Mouse (Mus musculus) CD8-positive naive resting alpha-beta T cell, adult 2 months (primary cell): ENCODE measurements at regions not wholly inside any gene's neighbourhood (a gene's known extent, or its start where the extent isn't known, plus 50 kb on each side); places are given as distances from the start of the nearest gene placed in this dataset.
A peak's percentile ranks its signal among the peaks of the same experiment; 100 is the strongest.

Experiments used
- DNase-seq, 2 experiments: peaks; one replicate each; pipeline ENCODE4 v3.0.0; 2022; ENCODE audit warnings: low read depth in 2 of 2, low spot score in 2 of 2

- peak in 1 of 2 experiments; percentile 8 for DNase-seq
Observed at GRCm38 (mm10) chrX:99593872-99594487, 122.9 kb upstream of the Pja1 start.

GRCm38 (mm10) chrX:99592980-99593379 is 121.9 kb upstream of the Pja1 start:
- peak; percentile 1 to 9 for DNase-seq

DNA sequence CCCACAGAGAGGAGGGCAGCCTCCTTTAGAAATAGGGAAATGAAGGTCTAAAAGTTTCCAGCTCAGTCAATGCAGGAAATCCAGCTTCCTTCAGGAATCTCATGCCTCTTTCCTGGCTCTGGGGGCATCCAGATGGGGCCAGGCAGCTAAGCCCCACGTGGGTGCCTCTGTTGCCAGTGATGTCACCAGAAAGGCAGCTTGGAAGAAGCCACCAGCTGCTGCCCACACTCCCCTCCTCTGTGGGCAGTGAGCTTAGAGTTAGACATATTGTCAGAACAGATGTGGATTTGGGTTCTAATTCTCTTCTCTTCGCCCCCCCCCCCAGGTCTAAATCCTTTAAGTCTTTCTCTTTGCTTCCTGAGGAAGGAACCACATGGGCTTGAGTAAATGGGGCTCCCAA is 116.2 kb upstream of the Pja1 start:
- no peak for DNase-seq

DNA sequence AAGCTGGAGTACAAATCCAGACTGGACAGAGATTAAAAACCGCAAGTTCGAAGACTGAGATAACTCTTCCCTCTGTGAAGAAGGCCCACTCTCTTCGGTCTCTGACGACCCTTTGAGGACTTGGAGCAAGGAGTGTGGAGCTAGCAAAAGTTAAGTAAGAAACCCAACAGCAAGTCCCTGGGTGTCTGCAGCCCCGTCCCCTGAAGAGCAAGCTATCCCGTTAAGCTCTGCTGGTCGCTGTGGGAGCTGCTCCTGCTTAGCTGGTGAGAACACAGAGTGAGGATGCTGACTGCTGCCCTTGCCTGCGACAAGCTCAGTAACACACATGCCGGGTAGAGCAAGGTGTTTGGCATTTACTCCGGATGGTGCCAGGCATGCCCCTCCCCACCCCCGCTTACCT is 115.2 kb upstream of the Pja1 start:
- no peak for DNase-seq

DNA sequence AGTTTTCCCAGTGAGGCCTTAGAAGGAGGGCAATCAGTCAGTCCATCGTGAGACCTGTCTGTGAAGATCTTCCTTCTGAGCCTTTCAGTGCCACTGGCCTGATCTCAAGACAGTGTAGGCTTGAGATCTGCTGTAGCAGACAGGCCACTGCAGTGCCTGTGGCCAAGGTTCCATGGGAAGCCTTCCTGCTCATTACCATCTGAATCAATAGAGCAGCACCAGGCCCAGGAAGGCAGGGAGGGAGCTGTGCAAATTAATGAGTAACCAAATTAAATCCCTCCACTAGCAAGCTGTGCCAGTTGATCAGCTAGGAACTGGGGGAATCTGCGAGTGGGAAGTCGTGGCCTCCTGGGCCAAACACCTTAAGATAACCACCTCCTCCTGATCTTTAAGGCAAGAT is 114.6 kb upstream of the Pja1 start:
- no peak for DNase-seq

DNA sequence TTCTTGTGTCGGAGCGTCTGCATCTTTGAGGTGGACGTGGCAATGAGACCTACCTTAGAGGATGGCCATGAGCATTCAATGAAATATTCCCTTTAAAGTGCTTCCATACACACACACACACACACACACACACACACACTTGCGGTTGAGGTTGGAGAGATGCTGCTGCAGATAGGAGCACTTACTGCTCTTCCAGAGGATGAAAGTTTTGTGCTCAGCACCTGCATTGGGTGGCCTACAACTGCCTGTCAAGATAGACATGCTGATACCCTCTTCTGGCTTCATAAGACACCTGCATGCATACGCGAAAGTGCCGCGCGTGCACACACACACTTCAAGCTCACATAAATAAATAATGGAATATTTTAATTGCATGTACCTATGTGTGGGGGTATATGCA is 111.5 kb upstream of the Pja1 start:
- no peak for DNase-seq

DNA sequence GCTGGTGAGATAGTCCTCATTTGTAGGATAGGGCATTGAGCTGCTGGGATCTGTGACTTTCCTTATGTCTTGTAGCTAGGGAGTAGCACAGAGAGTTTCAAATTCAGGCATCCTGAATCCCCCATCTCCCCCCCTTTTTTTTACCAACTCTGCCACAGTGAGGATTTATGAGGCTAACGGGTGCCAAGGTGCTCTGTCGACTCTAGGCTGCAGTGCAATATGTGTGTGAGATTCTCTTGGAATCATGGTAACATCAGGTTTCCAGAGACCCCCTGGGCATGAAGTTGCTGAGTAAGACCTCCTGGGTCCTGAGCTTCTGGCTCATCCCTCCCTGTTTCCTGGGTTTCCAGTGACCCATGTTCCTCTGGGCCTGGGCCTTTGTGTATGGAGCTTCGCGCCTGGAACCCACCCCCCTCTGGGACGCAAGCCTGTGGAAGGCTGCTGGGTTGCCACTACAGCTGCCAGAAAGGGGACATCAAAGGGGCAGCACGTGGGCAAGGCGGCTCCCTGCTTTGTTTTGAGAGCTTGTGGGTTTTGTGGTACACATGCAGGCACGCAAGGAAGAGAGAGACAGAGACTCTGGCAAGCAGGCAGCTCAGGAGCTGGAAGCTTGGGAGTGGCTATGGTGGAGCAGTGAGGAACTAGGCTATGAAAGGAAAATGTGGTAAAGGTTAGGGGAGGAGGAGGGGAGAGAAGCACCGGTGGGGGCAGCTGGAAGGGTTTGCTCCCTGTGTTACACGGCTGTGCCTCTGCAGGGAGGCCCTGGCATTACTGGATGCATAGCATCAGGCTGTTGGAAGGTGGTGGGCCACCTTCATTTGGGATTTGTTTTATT is 110.8 kb upstream of the Pja1 start:
- no peak for DNase-seq

DNA sequence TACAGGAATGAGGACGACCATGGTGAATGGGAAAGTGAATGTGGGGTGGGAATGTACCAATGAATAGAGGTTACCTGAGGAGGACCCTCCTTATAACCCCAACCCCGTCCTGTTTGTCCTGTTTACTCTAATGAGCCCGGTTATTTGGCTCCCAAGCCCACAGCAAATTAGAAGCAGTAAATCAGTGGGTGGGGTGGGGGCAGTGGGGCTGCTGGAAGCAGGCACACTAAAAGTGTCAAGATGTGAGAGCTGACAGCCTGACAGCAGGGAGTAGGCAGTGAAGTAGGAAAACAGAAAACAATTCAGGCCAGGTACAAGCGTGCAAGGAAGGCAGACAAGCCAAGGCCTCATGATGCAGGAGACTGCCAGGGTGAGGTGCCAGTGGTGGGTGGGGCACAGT is 108.1 kb upstream of the Pja1 start:
- no peak for DNase-seq

DNA sequence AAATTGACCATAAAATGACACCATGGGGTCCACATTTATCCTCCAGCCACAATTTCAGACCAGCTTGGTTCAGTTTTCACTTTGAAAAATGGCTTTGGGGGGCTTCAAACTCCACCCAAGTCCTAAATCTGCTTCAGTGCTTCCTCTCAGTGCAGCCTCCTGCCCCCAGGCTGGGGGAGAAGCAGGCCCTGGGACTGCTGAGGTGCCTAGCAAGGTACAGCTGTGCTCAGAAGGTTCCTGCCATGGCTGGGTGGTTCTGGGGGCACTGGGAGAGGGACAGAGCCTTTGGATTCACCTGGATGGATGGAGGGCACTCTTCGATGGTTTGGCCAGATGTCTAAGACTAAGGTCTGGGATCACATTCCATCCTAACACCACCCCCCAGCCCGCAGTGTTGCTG is 107.7 kb upstream of the Pja1 start:
- DNase-seq, result no peak

DNA sequence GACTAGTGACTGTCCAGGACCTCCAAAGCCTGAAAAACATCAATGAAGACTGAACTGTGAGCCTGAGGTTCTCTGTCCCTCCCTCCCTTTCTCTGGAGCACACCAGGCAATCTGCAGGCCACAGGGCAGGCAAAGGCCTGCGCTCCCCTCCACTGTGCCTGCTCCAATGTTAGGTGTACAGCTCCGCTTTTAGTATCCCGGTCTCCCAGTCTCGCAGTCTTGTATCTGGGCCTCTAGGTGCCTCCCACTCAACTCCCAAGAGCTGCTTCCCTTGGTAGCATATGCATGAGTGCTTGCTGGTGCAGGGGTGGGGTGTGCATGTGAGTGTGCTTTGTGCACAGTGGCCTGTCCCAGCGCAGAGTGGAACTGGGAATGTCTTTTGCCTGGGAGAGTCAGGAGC is 104.0 kb upstream of the Pja1 start:
- DNase-seq, result no peak

- no peak for DNase-seq
Observed at GRCm38 (mm10) chrX:99574441-99575103, 103.5 kb upstream of the Pja1 start.

DNA sequence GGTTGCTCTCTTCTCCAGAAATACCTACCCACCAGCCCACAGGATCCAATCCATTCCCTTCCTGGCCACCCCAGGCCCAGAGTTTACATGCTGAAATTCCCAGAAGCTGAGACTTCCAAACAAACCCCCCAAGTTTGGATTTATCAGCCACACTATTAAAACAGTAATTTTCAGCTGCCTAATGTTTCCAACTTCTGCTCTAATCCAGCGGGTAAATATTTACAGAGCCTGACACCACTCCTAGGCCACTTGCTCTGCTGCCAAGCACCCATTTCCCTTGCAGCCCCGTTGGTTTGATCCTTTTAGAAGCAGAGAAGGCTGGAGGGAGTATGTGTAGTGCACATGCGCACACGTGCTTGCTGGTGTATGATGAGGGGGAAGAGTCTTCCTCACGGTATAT is 99.1 kb upstream of the Pja1 start:
- DNase-seq, result no peak

- no peak for DNase-seq
Observed at GRCm38 (mm10) chrX:99568244-99568643, 97.2 kb upstream of the Pja1 start.

- DNase-seq, result no peak
Observed at GRCm38 (mm10) chrX:99567367-99568164, 96.5 kb upstream of the Pja1 start.

GRCm38 (mm10) chrX:99561995-99562394 is 90.9 kb upstream of the Pja1 start:
- no peak for DNase-seq

GRCm38 (mm10) chrX:99560699-99561098 is 89.6 kb upstream of the Pja1 start:
- no peak for DNase-seq

GRCm38 (mm10) chrX:99556876-99557354 is 85.8 kb upstream of the Pja1 start:
- no peak for DNase-seq

GRCm38 (mm10) chrX:99555976-99556781 is 85.1 kb upstream of the Pja1 start:
- DNase-seq, result no peak

DNA sequence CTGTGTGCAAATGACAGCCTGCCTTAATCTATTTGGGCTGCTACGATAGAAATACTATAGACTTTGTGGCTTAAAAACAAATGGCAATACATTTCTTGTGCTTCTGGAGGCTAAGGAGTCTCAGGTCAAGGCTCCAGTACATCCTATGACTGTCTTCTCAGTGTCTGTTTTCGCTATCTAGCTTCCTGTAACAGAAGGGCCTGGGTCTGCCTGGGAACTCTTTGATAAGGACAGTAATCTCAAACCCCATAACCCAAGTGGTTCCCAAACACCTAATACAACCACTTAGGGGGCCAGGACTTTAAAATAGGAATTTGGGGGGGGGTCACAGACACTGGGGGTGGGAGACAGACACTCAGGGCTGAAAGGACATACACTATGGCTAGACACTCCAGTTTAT is 81.7 kb upstream of the Pja1 start:
- no peak for DNase-seq

- no peak for DNase-seq
Observed at GRCm38 (mm10) chrX:99550057-99550760, 79.1 kb upstream of the Pja1 start.
